Mouse (Mus musculus) embryo, embryonic 11.5 days (tissue): ENCODE results near the gene Apbb1ip.
"Not testable (repeated sequence)": the region's sequence is repeated elsewhere in the genome, so short reads cannot be mapped to it uniquely, and the experiment has no call there.

Experiments
- DNase-seq: peaks from one replicate; pipeline ENCODE4 v3.0.0-alpha.2; 2012; ENCODE audit warnings: low read depth, low spot score

Apbb1ip gene

GRCm38 (mm10) chr2:22816231-22816630 is 42.3 kb downstream of the Apbb1ip start:
- DNase-seq, result no peak

- DNase-seq, result no peak
These were observed 48.4 kb downstream of the Apbb1ip start for GRCm38 (mm10) chr2:22822293-22822692.

- DNase-seq, result no peak
These were observed 71.6 kb downstream of the Apbb1ip start for GRCm38 (mm10) chr2:22845514-22845913.

GRCm38 (mm10) chr2:22851900-22852299 is 78.0 kb downstream of the Apbb1ip start:
- DNase-seq, result no peak

- DNase-seq, result no peak
These were observed 83.6 kb downstream of the Apbb1ip start for GRCm38 (mm10) chr2:22857501-22857900.

GRCm38 (mm10) chr2:22862194-22862593 is 88.3 kb downstream of the Apbb1ip start:
- DNase-seq, result no peak

GRCm38 (mm10) chr2:22864394-22865037 is 90.6 kb downstream of the Apbb1ip start:
- peak; percentile 54 for DNase-seq

- DNase-seq, result no peak
These were observed 91.9 kb downstream of the Apbb1ip start for GRCm38 (mm10) chr2:22865818-22866217.

GRCm38 (mm10) chr2:22866894-22867424 is 93.1 kb downstream of the Apbb1ip start:
- no peak for DNase-seq

- no peak for DNase-seq
These were observed 99.3 kb downstream of the Apbb1ip start for GRCm38 (mm10) chr2:22873159-22873558.

GRCm38 (mm10) chr2:22874628-22875027 is 100.7 kb downstream of the Apbb1ip start:
- no peak for DNase-seq

- DNase-seq, result no peak
These were observed 102.7 kb downstream of the Apbb1ip start for GRCm38 (mm10) chr2:22876614-22877013.

- DNase-seq, result no peak
These were observed 104.9 kb downstream of the Apbb1ip start for GRCm38 (mm10) chr2:22878781-22879180.

GRCm38 (mm10) chr2:22880726-22881125 is 106.8 kb downstream of the Apbb1ip start:
- DNase-seq, result not testable (repeated sequence)

GRCm38 (mm10) chr2:22894932-22895281 is 121.0 kb downstream of the Apbb1ip start:
- no peak for DNase-seq

GRCm38 (mm10) chr2:22895282-22896273 is 121.7 kb downstream of the Apbb1ip start, which contains the start of gene Pdss1:
TSS of gene Pdss1 (plus strand) at chr2:22895522.
- peak; percentile 69 for DNase-seq

GRCm38 (mm10) chr2:22903947-22904346 is 130.1 kb downstream of the Apbb1ip start:
- no peak for DNase-seq

- DNase-seq, result no peak
These were observed 140.5 kb downstream of the Apbb1ip start for GRCm38 (mm10) chr2:22914421-22914820.

- DNase-seq, result no peak
These were observed 144.8 kb downstream of the Apbb1ip start for GRCm38 (mm10) chr2:22918651-22919050.
